Mouse (Mus musculus) lung, postnatal 0 days (tissue): ENCODE data around the gene Acsf3. TPM values are rescaled to one million over a fixed set of nuclear protein-coding genes. Genes with fewer than 3 reads are reported as not detected.

Source experiments
- ATAC-seq: fragments of 200-750 bp; cut with Nextera tagmentation; 2 replicates; pipeline ENCODE4 v1.8.0; 2017; ENCODE audit warnings: moderate library complexity
- DNase-seq: peaks from one replicate; pipeline ENCODE4 v3.0.0-alpha.2; 2016; ENCODE audit warnings: low spot score
- H3K27ac ChIP-seq: fragments of 300-500 bp; sonication (generic); 2 replicates; pipeline ENCODE4 v1.5.1; 2014; ENCODE audit warnings: antibody characterized with exemption, mild to moderate bottlenecking, low read length, mixed read lengths
- H3K27me3 ChIP-seq: fragments of 300-500 bp; sonication (generic); replicated peaks from 2 replicates; pipeline ENCODE4 v1.6.1; 2014; ENCODE audit warnings: low read length, mixed read lengths; ENCODE audit not compliant: insufficient read depth
- H3K36me3 ChIP-seq: fragments of 300-500 bp; sonication (generic); 2 replicates; pipeline ENCODE4 v1.6.1; 2014; ENCODE audit warnings: low read length, mixed read lengths; ENCODE audit not compliant: insufficient read depth
- H3K4me1 ChIP-seq: fragments of 300-500 bp; sonication (generic); 2 replicates; pipeline ENCODE4 v1.6.1; 2014; ENCODE audit warnings: antibody characterized with exemption, low read depth, low read length, mixed read lengths; ENCODE audit not compliant: insufficient read depth
- H3K4me2 ChIP-seq: fragments of 300-500 bp; sonication (generic); replicated peaks from 2 replicates; pipeline ENCODE4 v1.6.1; 2014; ENCODE audit warnings: low read depth, mild to moderate bottlenecking, low read length, moderate library complexity, mixed read lengths
- H3K4me3 ChIP-seq: fragments of 300-500 bp; sonication (generic); 2 replicates; pipeline ENCODE4 v1.5.1; 2014; ENCODE audit warnings: low read depth, low read length
- H3K9ac ChIP-seq: fragments of 300-500 bp; sonication (generic); replicated peaks from 2 replicates; pipeline ENCODE4 v1.6.1; 2014; ENCODE audit warnings: low read depth, mild to moderate bottlenecking
- H3K9me3 ChIP-seq: fragments of 300-500 bp; sonication (generic); 2 replicates; pipeline ENCODE4 v1.6.1; 2016; ENCODE audit warnings: low read length, mixed read lengths
- CTCF ChIP-seq: IDR thresholded peaks from 2 replicates; pipeline ENCODE4 v1.5.1; 2016; ENCODE audit warnings: antibody characterized with exemption, mild to moderate bottlenecking
- EP300 ChIP-seq: IDR thresholded peaks from 2 replicates; pipeline ENCODE4 v1.6.1; 2016; ENCODE audit warnings: antibody characterized with exemption, mild to moderate bottlenecking, control low read depth
- WGBS: fragments of 180-500 bp; shearing (Covaris S2); extraction: QIAGEN DNeasy Blood & Tissue Kit; methylation state at CpG from one replicate; pipeline ENCODE4 v1.1.7; 2014; 5-methylcytosine and 5-hydroxymethylcytosine counted together
- polyA plus RNA-seq: library from polyadenylated mRNA; unstranded; fragments of >200 nt; fragmentation: Nextera tagmentation; extraction: Ambion mirVana; gene quantifications from 2 replicates; pipeline ENCODE4 v1.2.1, GENCODE M21; 2015

Gene Acsf3
- polyA plus RNA-seq, 1 experiment from 2014 or later, result 10.9 TPM

- Histone ChIP-seq H3K4me1 (no peaks in the 10 kb centered on the region), H3K9me3 (no peaks in the 10 kb centered on the region), H3K4me2 (no peak overlapping the region), H3K9ac (no peak overlapping the region), H3K36me3 (no peaks in the 10 kb centered on the region), H3K27me3 (no peaks in the 10 kb centered on the region), H3K27ac (no peak overlapping the region), H3K4me3 (no peak overlapping the region)
- peak; percentile 50 for TF ChIP-seq CTCF
- TF ChIP-seq EP300, result no peak
- 70% methylated on average over 14 of the region's 14 CpGs for WGBS
- ATAC-seq (no peak), DNase-seq (no peak)
These were observed 37.4 kb downstream of the Acsf3 start for GRCm38 (mm10) chr8:122812610-122813250.

- DNase-seq (no peak), ATAC-seq (no peak)
- Histone ChIP-seq H3K4me3 (no peak overlapping the region), H3K9ac (no peak overlapping the region), H3K36me3 (no peaks in the 10 kb centered on the region), H3K27ac (no peak overlapping the region), H3K9me3 (no peaks in the 10 kb centered on the region), H3K27me3 (no peaks in the 10 kb centered on the region), H3K4me2 (no peak overlapping the region), H3K4me1 (no peaks in the 10 kb centered on the region)
- WGBS, result 49% methylated on average over 7 of the region's 7 CpGs
- TF ChIP-seq EP300, result no peak
- no peak for TF ChIP-seq CTCF
These were observed 39.3 kb downstream of the Acsf3 start for GRCm38 (mm10) chr8:122814608-122815007.

- Histone ChIP-seq H3K9me3 (no peaks in the 10 kb centered on the region), H3K4me2 (no peak overlapping the region), H3K27ac (no peak overlapping the region), H3K4me1 (no peaks in the 10 kb centered on the region), H3K36me3 (no peaks in the 10 kb centered on the region), H3K4me3 (no peak overlapping the region), H3K27me3 (no peaks in the 10 kb centered on the region), H3K9ac (no peak overlapping the region)
- DNase-seq, result no peak
- ATAC-seq, result no peak
- WGBS, result 77% methylated on average over 6 of the region's 6 CpGs
- TF ChIP-seq CTCF (no peak), EP300 (no peak)
These were observed 41.7 kb downstream of the Acsf3 start for GRCm38 (mm10) chr8:122816965-122817364.

- H3K27ac ChIP-seq, result no peak overlapping the region
- H3K27me3 ChIP-seq, result no peaks in the 10 kb centered on the region
- DNase-seq (no peak), ATAC-seq (no peak)
- no peaks in the 10 kb centered on the region for H3K4me1 ChIP-seq
- H3K9me3 ChIP-seq, result no peaks in the 10 kb centered on the region
- no peak overlapping the region for H3K9ac ChIP-seq
- H3K4me2 ChIP-seq, result no peak overlapping the region
- TF ChIP-seq EP300, result no peak
- TF ChIP-seq CTCF, result no peak
- H3K36me3 ChIP-seq, result no peaks in the 10 kb centered on the region
- 36% methylated on average over 13 of the region's 13 CpGs for WGBS
- no peak overlapping the region for H3K4me3 ChIP-seq
These were observed 42.6 kb downstream of the Acsf3 start for GRCm38 (mm10) chr8:122817724-122818496.

GRCm38 (mm10) chr8:122819776-122820175 is 44.5 kb downstream of the Acsf3 start:
- Histone ChIP-seq H3K9me3 (no peaks in the 10 kb centered on the region), H3K27ac (no peak overlapping the region), H3K27me3 (no peaks in the 10 kb centered on the region), H3K4me3 (no peak overlapping the region), H3K4me1 (no peaks in the 10 kb centered on the region), H3K36me3 (no peaks in the 10 kb centered on the region), H3K9ac (no peak overlapping the region), H3K4me2 (no peak overlapping the region)
- DNase-seq, result no peak
- WGBS, result 37% methylated on average over 11 of the region's 11 CpGs
- no peak for ATAC-seq
- TF ChIP-seq CTCF (no peak), EP300 (no peak)

- no peaks in the 10 kb centered on the region for H3K27me3 ChIP-seq
- WGBS, result 50% methylated on average over 5 of the region's 5 CpGs
- H3K9me3 ChIP-seq, result no peaks in the 10 kb centered on the region
- ATAC-seq (no peak), DNase-seq (no peak)
- no peak overlapping the region for H3K4me2 ChIP-seq
- no peak overlapping the region for H3K9ac ChIP-seq
- TF ChIP-seq EP300, result no peak
- TF ChIP-seq CTCF, result no peak
- H3K4me3 ChIP-seq, result no peak overlapping the region
- no peak overlapping the region for H3K27ac ChIP-seq
- H3K4me1 ChIP-seq, result no peaks in the 10 kb centered on the region
- no peaks in the 10 kb centered on the region for H3K36me3 ChIP-seq
These were observed 49.3 kb downstream of the Acsf3 start for GRCm38 (mm10) chr8:122824571-122824970.
